Mouse (Mus musculus) NIH3T3 (cell line): ENCODE data around the gene Parvb.
A peak's percentile ranks its signal among the peaks of the same experiment; 100 is the strongest.

Experiments used
- DNase-seq: peaks from one replicate; pipeline ENCODE4 v3.0.0-alpha.2; 2012; ENCODE audit warnings: low read depth

Gene Parvb

DNA sequence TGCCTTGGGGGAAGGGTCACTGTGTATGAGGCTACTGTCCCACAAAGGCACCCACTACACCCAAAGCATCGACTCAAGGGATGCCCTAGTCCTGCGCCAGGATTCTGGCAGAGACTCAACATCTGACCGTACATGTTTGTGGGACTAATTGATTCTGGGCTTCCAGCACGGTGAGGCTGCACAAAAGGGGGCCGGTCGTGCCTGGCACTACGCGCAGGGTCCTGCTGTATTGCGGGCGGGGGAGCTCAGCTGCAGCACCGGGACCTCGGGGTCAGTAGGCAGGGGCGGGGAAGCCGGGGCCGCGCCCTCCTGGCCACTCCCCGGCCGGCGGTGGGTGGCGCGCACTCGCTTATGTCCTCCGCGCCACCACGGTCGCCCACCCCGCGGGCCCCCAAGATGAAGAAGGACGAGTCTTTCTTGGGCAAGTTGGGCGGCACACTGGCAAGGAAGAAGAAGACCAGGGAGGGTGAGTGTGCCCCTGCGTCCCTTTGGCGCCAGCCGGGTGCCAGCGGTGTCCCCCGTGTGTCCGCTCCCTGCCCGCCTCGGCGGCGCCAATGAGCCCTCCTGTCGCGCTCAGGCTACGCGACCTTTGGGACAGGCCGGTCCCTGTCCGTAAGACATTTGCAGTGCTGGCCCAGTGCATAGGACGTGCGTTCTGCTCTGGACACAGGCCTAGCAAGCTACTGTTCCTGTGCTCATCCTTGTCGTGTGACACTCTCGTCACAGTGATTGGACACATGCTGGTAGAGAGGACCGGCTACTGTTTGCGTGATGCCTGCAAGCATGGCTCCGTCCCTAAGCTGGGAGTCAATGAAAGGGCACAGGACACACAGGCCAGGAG lies at the start of gene Parvb:
TSS of gene Parvb (plus strand) at position 323 of the 841 bp plus-strand sequence.
- peak; percentile 59 for DNase-seq

DNA sequence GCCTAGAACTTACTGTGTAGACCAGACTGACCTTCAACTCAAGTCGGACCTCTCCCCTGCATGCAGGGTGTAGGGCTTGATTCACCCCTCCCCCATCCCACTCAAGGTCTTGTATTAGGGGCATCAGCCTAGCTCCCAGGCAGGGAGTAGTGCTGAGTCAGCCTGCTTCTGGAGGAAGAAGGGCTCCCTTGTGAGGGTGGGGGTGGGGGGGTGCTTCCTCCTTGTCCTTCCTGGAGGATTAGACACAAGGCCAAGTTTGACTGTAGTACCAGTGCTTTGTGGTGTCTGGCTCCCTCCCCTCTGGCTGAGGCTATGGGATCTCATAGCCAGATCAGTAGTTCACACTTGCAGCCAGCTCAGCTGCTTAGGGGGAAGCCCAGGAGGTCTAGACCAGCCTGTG lies 47.9 kb upstream of the Parvb start:
- DNase-seq, result peak; percentile 54

DNA sequence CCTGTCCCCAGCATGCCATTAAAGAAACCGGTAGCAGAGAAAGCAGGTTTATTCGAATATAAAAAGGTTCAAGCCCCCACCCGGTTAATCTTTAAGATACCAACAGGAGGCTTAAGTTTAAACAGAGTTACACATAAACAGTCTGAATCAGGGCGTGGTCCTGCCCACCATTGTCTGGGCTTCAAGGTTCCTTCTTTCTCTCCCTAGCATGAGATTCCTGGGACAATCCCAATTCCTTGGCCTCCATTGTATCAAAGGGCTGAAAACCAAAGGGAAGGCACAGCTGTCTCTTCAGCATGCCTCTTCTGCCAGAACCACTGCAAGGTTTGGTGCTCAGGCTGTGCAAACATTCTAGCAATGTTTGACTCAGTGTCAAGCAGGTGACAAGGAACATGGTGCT lies 45.6 kb upstream of the Parvb start:
- DNase-seq, result no peak

- DNase-seq, result no peak
Observed at GRCm38 (mm10) chr15:84188887-84189530, 42.8 kb upstream of the Parvb start.

DNA sequence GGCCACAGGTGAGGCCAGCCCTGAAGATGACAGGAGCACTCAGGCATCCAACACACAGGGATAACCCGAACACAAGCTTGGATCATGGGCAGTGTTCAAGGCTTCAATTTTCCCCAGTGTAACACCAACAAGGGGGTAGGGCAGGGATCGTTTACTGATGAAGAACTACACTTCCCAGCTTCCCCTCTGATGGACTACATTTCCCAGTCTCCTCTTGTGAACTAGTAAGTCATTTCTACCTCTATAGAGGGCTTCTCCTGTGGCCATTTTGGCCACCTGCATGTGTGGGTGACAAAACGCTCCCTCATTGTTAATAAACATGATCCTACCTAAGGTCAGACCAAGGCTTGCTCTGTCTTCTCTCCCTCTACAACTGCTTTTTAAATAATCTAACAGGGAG lies 42.0 kb upstream of the Parvb start:
- peak; percentile 13 for DNase-seq

DNA sequence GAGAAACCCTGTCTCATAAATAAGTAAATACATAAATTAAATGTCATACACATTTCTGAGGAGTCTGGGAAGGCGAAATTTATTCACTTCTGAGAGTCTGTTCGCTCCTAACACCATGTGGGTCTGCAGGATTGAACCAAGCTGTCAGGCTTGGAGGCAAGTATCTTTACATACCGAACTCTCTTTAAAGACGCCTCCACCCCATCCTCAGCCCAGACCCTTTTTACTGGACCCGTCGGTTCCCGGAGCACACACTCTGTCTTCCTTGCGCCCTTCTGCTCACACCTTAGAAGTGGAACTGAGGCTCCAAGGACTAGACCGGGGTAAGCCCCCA lies 40.2 kb upstream of the Parvb start:
- DNase-seq, result no peak

DNA sequence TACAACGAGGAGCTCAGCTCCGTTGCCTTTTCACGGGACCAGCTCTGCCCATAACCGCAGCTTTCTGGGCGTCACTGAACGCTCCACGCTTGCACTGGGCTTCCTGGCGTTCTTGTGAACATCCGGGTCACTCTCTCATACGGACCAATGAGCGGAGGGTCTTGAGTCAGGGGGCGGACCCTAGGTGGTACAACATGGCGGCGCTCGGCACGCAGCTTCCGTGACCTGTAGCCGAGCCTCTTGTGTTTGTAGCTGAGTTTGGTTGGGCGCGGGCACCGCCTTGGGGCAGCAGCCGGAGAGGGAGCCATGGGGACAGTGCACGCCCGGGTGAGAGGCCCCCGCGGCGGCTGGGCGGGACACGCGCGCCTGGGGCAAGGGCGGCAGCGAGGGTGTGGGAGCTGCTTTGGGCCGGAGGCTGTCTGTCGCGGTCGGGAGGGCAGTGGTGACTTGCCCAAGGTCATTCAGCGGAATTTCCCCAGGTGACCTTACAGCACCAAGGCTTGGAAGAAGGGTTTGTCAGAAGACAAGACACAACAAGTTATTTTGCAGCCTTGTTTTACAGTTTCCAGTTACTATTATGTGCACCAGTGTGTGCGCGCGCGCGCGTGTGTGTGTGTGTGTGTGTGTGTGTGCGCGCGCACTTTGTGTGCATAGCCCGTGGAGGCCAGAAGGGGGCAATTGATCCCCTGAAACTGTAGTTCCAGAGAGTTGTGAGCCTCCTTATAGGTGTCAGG lies 39.6 kb upstream of the Parvb start, which contains the start of gene Samm50:
TSS of gene Samm50 (plus strand) at position 184 of the 734 bp plus-strand sequence.
- peak; percentile 96 for DNase-seq

GRCm38 (mm10) chr15:84196486-84197165 lies 35.2 kb upstream of the Parvb start:
- DNase-seq, result no peak

DNA sequence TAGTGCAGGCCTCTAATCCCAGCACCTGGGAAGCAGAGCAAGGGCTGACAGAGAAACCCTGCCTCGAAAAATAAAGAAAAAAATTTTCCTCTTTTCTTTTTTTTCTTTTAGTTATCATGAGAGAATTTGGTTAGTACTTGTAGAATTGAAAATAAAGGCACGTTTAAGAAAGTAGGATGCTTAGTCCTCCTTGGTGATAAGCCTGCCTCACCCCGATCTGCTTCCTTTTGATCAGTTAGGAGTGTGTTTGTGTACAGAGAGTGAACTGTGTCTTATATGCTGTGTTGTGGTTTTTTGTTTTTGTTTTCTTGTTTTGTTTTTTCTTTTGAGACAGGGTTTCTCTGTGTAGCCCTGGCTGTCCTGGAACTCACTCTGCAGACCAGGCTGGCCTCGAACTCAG lies 24.5 kb upstream of the Parvb start:
- DNase-seq, result no peak

DNA sequence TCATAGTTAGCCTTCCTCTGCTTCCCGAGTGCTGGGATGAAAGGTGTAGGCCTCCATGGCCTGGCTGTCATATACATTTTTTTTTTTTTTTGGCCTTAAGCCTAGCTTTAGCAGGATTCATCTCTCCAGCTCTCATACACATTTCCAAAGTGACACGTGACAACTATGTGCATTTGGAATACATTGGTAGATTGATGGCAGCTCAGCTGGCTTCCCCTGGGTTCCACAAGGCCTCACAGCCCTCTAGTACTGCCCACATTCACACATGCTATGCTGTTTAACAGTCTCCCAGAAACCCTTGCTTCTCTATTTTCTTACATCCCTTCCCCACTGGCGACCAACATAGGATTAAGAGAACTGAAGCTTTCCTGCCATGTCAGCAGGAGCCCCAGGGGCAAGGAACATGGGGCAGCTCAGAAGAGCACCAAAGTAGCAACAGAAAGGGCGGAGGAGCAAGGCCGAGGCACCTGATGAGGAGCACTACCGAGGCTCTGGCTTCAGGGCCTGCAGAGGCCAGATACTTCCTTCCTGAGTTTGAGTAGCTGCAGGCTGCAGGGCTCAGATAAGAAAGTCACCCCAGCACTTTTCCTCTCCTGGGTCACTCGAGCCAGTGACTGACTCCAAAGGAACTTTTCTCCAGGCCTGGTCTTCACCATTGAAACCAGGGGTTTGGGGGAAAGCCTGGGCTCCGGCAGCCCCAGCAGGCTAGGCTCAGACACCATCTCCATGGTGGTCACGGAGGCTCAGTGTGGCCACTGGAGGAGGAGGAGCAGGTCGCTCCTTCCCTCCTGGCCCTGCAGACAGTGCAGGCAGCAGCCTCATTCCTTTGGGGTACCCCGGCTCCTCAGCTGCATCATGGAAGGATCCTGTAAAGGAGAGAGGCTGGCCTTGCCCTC lies 22.1 kb upstream of the Parvb start:
- no peak for DNase-seq

DNA sequence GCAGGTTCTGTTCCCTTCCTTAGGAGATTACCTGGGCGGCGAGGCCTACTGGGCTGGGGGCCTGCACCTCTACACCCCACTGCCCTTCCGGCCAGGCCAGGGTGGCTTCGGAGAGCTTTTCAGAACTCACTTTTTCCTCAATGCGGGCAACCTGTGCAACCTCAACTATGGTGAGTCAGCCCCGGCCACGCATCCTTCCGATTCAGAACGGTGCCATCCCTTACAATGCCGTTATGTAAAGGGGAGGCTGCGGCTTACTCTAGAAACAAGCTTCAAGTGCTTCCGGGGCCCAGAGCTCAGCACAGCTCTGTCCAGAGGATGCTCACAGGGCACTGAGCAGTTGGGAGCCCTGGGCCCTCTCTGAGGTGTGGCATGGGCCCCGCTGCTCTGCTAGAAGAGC lies 21.4 kb upstream of the Parvb start:
- DNase-seq, result no peak

DNA sequence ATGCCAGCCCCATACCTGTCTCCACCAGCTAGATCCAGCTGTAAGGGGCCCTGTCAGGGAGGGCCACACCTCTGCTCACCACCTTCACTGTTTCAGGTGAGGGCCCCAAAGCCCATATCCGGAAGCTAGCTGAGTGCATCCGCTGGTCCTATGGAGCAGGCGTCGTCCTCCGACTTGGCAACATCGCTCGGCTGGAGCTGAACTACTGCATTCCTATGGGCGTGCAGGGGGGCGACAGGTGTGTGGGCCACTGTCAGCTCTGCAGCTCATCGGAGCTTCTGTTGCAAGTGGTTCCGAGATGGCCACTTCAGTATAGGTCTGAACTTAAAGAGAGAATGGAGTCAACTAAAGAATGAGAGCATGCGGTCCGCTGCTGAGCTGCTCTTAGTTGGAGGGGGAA lies 20.9 kb upstream of the Parvb start:
- DNase-seq, result no peak

DNA sequence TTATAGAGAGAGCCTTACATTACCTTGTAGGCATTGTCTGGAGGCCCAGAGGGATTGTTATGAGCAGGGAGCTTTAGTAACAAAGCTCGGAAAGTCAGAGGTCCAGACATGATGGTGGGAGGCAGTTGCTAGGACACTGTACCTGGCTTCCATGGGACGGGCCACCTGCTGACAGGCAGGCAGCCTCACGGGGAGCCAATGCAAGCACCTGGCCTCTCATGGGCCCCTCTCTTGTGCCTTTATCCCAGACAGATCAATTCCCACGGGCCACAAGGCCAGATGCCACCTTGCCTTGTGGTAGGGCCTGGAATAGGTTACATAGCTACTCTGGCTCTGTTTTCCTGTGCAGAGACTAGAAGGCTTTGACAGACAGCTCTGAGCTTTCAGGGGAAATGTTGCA lies 20.3 kb upstream of the Parvb start:
- no peak for DNase-seq

- DNase-seq, result peak; percentile 94
Observed at GRCm38 (mm10) chr15:84212031-84212755, 19.6 kb upstream of the Parvb start.

DNA sequence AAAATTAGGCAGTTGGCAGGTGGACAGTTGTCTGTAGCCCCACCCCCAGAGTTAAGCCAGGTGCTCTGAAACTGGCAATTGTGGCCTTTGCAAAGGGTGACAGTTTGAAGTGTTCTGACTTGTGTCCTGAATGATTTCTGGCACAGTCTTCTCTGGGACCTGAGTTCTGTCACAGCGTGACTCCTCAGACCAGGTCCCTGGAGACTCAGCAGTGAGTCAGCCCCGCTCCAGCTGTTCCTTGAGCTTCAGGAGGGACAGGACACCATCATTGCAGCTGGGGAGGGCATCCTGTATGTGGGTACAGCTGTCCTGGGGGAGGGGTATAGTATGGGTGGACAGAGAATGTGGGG lies 19.1 kb upstream of the Parvb start:
- peak; percentile 13 for DNase-seq

DNA sequence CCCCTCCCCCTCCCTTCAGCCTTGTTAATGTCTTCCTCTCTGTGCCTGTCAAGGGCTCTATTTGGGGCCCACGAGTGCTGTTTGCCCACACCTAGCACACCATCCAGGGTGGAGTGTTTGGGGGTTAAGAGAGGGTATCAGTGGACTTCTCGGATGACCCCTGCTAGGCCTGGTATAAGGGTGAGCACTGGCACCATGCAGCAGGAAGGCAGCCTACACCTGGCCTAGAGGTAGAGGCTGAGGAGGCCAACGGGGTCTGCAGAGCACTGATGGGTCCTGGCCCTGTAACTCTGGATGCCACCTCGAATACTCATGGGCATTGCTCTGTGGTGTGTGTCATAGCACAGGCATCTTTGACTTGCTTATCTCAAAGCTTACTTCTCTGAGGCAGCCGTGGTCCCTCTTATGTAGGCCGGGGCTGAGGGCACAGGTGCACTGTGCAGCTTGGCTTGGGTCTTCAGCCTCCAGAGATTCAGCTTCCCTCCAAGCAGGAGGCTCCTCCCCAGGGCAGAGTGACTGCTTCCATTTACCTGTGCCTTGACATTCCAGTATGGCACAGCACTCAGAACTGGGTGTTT lies 18.6 kb upstream of the Parvb start:
- DNase-seq, result no peak

DNA sequence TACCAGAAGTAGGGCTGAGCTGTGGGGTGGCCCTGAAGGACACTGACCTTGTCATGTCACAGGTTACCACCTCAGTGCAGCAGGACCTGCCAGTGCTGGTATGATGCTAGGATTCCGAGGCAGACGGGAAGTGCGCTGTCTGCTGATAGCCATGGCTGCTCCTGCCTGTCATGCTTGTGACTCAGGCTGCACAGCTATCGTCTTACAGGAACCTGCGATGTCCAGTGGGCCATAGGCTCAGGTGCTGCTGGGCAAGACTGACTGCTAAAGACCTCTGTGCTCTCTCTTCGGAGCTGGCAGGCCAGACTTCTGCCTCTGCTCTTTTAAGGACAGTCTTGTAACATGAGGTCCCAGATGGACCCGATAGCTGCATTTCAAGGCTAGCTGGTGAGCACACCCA lies 17.4 kb upstream of the Parvb start:
- no peak for DNase-seq

GRCm38 (mm10) chr15:84215273-84215672 lies 16.6 kb upstream of the Parvb start:
- DNase-seq, result no peak

DNA sequence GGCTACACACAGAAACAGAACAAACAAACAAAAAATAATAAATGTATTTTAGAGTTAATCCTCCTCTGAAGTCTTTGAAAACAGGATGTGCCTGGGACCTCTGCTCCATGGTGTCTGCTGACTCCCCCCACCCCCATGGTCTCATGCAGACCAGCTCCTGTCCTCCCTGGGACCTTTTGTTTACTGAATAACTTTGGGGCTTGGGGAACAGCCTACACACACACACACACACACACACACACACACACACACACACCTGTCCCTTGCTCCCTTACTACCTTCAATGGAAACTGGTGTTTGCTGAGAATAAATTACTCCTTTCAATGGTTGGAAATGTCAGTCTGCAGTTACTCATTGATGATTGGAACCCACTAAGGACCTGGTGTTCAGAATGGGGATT lies 15.8 kb upstream of the Parvb start:
- no peak for DNase-seq

DNA sequence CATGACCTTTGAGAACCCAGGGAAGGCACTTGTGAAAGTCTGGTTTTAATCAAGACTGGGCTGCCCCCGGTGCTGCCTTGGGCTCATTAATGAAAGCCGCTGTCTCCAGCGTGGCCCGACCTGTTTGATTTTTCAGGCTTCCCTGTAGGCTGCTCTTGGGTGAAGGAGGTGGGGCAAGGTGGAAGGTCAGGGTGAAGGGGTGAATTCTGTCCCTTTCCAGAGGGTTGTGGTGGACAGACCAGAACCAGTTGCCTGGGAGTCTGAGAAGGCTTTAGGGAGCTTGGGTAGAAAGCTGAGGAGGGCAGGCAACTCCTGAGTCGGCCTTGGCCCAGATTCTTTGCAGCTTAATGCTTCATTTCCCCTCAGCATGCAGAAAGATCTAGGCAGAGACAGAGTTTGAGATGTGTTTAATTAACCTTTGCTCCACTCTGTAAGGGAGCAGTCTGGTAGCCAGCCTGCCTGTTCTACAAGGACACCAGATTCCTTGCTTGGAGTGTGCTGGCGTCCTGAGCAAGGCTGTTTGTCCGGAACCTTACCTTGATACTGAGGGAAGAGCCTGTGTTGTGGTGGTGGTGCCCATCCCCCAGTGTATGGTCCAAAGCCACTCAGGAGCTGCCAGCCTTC lies 15.3 kb upstream of the Parvb start:
- DNase-seq, result peak; percentile 10
